Mouse (Mus musculus) urinary bladder, postnatal 25 days (tissue): ENCODE measurements around the gene Ubap1l.
"Not testable (repeated sequence)": the region's sequence is repeated elsewhere in the genome, so short reads cannot be mapped to it uniquely, and the experiment has no call there.

Experiments
- DNase-seq: peaks from one replicate; pipeline ENCODE4 v3.0.0; 2022; ENCODE audit warnings: low spot score

Ubap1l gene

DNA sequence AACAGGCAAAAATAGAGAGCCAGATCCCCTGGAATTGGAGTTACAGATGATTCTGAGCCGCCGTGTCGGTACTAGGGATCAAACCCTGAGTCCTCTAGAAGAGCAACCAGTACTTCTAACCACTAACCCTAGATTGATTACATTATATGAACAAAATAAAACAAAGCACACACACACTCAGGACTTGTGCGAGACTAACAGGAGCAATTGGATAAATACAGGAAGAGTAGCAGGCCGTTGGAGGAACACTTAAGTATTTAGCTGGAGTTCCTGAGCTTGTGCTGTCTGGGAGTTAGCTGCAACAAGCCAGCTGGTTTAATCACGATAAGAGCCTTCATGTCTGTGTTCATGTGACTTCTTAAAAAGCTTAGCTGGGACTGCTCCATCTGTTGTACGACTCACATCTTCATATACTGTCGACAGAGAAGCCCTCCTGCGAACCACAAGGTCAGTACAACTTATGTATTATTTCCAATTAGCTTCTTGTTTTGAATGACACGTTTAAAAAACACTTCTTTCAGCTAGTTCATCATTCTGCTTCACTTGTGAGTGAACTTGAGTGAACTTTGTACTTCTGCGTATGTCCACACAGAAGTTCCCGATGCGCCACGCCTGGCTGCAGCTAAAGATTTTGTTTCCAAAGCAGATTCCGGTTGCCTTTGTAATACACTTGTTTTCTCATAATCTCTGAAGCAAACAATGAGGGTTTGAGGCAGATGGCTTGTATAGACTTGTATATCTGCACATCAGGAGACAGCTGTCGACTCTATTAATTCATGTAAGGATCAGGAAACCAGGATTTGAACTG, at the start of gene Ubap1l:
TSS of gene Ubap1l (plus strand) at position 401 of the 808 bp plus-strand sequence.
- DNase-seq = no peak

DNA sequence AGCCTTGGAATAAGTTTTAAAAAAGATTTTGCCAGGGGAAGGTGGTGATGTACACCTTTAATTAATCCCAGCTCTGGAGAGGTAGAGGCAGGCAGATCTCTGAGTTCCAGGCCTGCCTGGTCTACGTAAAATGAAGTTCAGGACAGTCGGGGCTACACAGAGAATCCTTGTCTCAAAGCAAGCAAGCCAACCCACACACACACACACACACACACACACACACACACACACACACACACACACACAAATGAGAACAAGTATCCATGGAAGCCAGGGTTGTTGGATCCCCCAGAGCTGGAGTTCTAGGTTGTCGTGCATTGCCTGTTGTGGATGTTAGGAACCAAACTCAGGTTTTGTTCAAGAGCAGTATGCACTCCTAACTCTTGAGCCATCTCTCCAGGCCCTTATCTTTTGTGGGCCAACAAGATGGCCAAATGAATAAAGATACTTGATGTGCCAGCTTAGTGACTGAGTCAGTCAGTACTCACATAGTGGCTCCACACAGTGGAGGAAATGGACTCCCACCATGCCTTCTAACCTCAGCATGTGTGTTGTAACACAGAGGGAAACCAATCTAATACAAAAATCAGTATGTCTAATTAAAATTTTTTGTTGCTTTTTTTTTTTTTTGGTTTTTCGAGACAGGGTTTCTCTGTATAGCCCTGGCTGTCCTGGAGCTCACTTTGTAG, 48.0 kb upstream of the Ubap1l start:
- DNase-seq = no peak

DNA sequence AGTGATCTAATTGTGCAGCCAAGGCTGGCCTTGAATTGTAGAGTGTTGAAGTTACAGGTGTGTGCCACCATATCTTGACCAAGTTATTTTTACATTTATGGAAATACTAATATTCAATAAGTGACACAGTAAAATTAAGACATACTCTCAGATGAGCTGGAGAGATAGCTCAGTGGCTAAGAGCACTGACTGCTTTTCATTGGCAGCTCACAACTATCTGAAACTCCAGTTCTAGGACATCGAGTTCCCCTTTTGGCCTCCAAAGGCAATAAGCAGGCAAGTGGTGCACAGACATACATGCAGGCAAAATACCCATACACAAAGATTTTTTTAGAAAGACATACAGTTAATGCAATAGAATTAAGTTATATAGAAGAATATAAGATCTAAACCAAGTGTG, 47.0 kb upstream of the Ubap1l start:
- no peak for DNase-seq

DNA sequence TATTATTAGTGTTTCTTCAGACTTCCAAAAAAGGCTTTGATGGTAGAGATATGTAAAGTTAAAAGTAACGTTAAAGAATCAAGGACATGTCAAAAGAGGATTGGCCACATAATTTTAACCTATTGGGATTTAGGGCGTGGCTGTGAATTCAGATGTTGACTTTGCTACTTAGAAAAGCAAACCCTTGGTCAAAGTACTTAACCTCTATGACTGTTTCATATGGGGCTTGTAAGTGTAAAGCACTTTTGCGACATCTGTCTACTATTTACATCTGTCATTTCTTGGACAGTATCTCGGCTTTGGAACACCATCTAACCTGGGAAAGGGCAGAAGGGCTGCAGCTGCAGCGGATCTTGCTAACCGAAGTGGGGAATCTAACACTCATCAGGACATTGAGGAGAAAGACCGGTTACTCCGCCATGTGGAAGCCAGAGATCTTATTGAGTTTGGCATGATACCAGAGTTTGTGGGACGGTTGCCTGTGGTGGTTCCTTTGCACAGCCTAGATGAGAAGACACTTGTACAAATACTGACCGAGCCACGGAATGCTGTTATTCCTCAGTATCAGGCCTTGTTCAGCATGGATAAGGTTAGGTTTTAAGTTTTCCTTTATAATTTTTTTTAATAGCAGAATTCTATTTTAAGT, 38.5 kb upstream of the Ubap1l start:
- DNase-seq = no peak

DNA sequence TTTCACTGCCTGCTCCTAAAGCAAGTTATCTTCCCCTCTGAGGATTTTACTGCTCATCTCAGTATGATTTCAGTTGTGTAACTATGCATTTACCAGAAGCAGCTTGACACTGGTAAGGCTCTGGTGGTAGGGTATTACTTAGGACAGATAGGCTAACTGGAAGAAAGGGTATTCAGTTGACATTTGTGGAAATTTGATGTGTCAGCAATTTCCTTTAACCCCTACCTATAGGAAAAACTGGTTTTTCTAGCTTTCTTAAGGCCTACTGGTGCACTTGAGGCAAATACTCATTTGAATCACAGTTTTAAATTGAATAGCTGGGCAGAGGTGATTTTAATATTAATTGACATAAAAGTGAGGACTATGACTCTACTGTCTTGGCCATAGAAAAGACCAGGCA, 34.9 kb upstream of the Ubap1l start:
- DNase-seq = no peak

DNA sequence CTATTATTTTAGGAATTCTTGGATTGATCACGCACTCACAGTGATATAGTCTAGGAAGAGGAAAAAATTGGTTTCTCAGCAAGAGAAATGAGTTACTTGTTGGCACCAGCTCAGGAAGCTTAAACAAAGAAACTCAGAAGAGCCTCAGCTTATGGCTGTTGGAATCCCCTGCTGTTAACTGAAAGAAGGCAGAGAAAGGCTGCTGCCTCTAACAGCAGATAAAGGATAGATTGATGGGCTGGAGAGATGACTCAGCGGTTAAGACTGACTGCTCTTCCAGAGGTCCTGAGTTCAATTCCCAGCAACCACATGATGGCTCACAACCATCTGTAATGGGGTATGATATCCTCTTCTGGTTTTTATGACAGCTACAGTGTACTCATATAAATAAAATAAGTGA, 33.5 kb upstream of the Ubap1l start:
- DNase-seq = no peak

DNA sequence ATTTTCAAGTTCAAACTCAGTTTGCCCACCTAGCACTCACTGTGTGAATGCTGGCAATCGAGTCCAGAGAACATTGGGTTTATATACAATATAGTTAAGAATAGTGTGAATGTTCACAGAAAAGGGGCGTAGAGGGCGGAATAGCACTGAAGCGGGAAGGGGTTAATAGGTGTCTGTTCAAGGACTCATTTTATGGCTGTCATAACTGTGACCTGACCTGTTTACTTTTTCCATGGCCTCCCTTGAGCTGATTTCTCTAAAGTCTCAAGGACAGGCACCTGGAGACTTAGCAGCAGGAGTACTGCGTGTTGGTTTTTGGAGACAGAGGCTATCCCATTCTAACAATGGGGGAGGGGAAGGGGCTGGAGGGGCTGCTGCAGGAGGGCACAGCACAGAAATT, 26.9 kb upstream of the Ubap1l start:
- DNase-seq = no peak

DNA sequence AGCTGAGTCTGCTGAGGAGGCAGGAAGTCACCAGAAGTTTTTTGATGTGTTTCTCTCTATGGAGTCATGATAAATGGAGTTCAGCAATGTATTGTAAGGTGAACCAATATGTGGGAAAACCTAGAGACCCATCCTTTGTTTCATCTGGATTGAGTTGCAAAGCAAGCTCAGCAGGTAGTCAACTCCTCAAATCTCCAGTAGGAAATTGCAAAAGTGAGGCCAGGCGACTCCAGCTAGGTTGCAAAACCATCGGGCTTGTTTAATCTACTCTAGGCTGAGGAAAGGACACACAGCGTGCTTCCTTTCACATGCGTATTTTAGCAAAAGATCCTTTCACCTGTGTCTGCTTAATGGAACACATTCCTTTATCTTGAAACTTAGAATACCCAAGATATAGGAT, 21.7 kb upstream of the Ubap1l start:
- DNase-seq = no peak

DNA sequence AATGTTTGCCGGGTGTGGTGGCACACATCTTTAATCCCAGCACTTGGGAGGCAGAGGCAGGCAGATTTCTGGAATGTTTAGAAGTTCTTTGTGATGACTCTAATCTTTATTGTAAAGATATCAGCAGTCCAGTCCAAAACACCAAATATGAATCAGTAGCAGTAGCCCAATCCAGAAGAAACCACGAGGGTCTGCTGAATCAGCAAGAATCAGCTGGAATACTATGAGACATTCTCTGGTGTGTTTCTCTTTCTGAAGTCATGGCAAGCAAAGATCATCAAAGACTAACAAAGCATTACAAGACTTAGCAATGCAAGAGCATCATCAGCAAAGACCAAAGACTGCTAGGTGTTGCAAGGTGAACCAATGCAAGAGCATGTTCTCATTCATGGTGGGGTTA, 20.4 kb upstream of the Ubap1l start:
- DNase-seq = no peak

DNA sequence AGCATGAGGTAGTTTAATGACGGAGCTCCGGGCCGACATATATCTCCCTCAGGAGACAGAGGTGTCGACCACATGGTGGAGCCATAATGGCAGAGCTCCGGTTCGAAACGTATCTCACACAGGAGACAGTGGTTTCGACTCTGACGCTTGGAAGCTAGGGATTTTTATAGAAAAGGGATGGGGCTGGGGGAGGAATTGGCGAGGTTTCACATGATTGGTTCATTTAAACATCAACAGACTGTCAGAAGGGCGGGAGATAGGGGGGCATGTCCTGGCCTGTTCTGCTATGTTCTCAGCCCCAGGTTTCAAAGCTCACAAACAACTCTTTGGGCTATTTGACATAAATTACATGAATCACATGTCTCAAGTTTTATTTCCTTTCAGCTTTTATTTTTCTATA, 15.4 kb upstream of the Ubap1l start:
- not testable (repeated sequence) for DNase-seq

DNA sequence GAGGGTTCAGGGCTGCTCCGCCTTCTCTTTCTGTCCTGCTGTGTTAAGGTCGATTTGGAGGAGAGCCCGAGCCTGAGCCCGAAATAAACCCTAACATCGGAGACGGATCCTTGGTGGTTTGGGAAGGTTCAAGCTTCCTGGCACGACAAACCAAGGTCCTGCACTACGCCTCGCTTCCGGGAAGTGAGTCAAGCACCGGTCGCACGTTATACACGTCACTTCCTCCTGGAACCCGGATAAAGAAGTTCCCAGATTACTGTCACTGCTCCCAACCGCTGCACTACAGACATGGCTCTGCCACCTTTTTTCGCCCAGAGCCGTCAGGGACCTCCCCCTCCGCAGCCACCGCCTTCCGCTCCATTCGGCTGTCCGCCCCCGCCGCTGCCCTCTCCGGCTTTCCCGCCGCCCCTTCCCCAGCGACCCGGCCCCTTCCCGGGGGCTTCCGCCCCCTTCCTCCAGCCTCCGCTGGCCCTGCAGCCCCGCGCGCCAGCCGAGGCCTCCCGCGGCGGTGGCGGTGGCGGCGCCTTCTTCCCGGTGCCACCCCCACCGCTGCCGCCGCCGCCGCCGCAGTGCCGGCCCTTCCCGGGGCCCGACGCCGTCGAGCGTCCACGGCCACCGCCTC, 14.9 kb upstream of the Ubap1l start, which contains the start of gene Pdcd7:
TSS of gene Pdcd7 (plus strand) at position 251 of the 622 bp plus-strand sequence.
- DNase-seq = peak; percentile 92

DNA sequence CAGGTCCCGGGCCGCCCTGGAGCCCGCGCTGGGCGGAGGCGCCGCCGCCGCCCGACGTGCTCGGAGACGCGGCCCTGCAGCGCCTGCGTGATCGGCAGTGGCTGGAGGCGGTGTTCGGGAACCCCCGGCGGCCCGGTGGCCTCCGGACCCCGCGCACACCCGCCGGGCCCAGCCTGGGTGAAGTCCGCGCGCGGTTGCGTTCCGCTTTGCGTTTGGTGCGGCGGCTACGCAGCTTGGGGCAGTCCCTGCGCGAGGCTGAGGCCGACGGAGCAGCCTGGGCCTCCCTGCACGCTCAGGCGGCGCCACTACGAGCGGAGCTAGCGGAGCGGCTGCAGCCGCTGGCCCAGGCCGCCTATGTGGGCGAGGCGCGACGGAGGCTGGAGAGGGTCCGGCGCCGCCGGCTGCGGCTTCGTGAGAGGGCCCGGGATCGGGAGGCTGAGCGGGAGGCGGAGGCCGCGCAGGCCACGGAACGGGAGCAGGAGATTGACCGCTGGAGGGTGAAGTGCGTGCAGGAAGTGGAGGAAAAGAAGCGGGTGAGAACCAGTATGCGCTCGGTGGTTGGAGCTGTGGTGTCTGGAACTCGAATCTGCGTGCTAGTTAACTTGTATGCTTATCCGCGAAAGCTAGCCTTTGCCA, 14.2 kb upstream of the Ubap1l start:
- peak; percentile 33 for DNase-seq

DNA sequence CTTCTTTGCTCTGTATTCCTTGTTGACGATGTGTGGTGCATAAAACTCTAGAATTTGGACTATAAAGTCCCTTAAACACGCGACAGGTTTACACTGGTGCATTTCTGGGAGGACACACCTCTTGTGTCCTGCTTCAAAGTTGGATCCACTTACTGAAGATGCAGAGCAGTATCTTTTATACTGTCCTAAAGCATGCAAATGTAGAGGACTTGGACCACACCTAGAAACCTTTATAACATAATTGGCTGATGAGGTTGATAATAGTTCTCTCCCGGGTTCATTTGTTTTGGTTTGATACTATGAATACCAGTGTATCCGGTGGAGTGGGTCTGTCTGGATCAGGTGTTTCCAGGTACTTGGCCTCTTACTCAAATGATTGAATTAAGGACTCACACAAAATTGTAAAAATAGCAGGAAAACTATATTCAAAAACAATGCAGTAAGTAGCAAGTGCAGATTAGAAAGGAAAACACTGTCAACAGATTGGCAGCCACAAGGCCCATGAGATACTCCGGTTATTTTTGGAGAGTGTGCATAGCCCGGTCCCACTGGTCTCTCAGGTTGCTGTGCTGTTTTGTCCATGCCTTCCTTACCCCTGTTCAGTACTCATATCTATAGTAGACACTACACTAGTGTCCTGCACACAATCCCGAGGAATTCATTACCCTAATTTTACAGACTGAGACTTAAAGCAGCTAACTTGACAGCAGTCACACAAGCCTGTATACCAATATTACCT, 13.6 kb upstream of the Ubap1l start:
- DNase-seq = no peak

DNA sequence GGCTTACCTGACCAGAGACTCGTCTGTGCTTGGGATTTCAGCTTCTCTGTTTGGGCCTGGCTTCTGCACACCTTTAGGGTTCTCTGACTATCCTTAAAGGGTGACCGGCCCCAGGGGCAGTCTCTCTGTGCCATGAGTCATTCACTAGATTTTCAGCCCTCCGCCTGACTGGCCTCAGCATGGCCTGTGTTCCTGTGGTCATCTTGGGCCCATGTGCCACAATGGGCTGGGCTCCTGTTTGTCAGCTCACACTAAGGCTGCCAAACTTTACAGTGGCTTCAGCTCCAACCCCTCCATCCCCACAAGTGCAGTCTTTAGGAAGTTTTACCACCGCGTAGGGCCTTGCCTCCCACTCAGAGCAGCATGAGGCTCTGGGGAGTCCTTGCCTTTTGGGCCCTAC, 7.6 kb upstream of the Ubap1l start:
- DNase-seq = no peak

DNA sequence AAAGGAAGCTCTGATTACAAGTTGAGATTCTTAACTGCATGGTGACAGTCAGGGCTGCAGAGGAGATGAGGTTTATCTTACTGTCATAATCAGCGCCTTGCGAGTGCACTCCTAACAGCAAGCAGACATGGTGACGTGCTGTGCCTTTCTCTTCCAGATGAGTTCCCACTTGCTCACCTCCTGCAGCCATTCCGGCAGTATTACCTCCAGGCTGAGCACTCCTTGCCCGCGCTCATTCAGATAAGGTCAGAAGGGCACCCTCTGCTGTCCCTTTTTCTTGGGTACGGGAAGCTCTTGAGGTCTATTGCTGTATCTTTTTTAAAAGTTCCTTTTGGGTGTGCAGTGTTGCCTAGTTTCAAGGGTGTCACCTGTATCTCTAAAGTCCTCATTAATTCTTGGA, 4.3 kb upstream of the Ubap1l start:
- DNase-seq = no peak

DNA sequence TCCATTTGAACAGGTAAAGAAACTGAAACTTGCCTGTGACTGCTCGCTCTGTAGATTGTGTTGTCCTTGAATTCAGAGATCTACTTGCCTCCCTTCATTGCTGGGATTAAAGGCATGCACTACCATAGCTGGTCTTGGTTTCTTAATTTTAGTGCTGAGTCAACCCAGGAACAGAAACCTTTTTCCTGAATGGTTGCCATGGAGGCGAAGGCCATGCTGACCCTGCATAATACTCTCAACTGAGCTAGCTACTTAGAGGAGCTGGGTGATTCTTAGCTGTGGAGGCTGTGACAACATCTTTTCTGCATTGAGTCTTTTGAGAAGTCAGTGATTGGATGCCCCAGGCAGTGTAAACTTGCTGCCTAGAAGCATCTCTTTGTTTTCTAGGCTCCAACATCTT, 3.9 kb upstream of the Ubap1l start:
- no peak for DNase-seq

DNA sequence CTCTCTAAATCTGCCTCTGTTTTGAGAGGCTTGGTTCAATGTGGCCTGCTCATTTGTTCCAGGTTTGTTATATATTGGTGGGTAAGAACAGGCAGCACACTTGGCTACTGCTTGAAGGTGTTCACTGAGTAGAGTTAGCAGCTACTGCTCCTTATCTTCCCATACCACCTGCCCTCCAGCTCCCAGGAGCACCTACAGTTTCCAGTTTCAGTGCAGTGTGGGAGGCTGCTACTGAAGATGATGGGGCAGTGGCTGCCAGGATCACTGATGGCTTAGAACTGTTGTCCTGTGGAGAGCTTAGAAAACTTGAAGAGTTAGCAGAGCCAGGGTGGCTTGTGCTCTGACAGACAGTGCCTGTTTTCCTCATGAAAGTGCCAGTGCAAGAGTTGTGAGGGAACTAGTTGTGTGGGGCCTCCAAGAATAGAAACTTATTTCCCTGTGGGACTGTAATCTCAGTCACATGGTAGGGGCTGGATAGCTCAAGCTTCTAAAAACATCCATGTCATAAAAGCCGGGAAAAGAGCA, 1.8 kb upstream of the Ubap1l start:
- no peak for DNase-seq

DNA sequence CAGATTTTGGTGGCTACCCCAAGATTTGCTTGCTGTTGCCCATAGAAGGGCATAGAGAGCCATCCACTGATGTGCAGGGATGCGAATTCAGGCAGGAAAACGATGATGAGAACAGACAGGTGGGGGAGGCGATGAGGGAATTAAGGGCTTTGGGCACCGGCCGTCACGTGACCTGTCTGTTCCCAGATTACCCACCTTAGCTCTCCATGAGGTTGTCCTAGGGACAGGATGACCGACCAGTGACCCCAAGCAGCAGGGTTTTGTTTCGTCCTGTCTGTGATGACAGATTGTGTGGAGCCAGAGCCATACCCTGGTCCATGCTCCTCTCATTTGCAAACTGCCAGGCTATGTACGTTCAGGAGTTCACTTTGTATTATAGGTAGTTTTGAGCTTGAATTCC, 2.8 kb downstream of the Ubap1l start:
- DNase-seq = no peak

DNA sequence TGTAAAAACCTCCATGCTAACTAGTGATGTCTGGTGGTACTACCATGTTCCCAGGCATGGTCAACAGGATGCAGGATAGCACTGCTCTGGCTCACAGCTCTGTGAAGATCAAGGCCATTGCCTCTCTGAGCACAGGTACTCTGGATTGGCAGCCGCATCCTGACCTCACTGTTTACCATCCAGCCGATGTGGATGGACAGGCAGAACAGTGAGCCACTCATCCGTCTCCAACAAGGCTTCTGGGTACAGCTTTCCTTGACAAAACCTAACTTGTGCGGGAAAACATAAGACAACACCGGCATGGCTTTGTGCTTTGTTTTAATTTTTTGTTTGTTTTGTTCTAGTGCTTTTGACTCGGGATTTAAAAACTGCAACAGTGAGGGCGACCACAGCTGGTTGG, 4.9 kb downstream of the Ubap1l start:
- no peak for DNase-seq

DNA sequence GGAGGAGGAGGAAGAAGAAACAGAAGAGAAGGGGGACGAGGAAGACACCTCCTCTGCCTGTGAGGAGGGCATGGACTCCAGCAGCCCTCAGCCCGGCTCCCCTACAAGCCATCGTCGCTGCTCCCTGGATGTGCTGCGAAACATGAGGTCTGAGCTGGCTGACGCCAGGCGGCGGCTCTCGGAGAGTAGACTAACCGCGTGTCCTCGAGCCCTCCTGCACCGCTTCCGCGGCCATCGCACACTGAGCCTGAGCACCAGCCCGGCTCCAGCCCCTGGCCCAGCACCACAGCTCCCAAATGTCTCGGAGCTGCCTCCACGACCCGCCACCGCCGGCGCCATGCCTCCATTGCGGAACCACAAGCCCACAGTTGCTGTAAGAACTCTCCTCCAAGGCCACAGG, 10.9 kb downstream of the Ubap1l start:
- DNase-seq = no peak

DNA sequence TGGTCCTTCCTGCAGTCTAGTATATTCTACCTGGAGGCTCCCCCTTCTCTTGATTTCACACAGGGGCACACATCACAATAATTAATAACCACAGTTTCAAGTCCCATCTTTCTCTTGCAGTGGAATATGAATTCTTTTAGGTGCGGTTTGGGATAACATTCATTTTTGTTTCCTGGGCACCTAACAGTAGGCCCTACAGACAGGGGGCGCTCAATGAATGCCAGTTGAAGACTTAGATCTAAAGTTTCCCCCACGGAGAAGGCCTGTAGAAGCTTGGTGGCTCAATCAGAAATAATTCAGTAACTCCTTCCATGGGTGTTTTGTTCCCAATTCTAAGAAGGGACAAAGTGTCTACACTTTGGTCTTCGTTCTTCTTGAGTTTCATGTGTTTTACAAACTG, 11.6 kb downstream of the Ubap1l start:
- no peak for DNase-seq
